Mouse (Mus musculus) forebrain, embryonic 13.5 days (tissue): Measurements from ENCODE around the gene Cd207. TPM values are rescaled to one million over a fixed set of nuclear protein-coding genes. Genes with fewer than 3 reads are reported as not detected.

Experiments used
- ATAC-seq: fragments of 200-750 bp; cut with Nextera tagmentation; 2 replicates; pipeline ENCODE4 v1.8.0; 2017
- H3K27ac ChIP-seq: fragments of 300-500 bp; sonication (generic); 2 replicates; pipeline ENCODE4 v1.5.1; 2015; ENCODE audit warnings: inconsistent platforms, mild to moderate bottlenecking, moderate library complexity
- H3K27me3 ChIP-seq: fragments of 300-500 bp; sonication (generic); 2 replicates; pipeline ENCODE4 v1.6.1; 2015; ENCODE audit warnings: mild to moderate bottlenecking, inconsistent platforms
- H3K36me3 ChIP-seq: fragments of 300-500 bp; sonication (generic); 2 replicates; pipeline ENCODE4 v1.6.1; 2015; ENCODE audit warnings: mild to moderate bottlenecking, inconsistent platforms; ENCODE audit not compliant: poor library complexity, severe bottlenecking
- H3K4me1 ChIP-seq: fragments of 300-500 bp; sonication (generic); 2 replicates; pipeline ENCODE4 v1.6.1; 2015; ENCODE audit warnings: inconsistent platforms
- H3K4me2 ChIP-seq: fragments of 300-500 bp; sonication (generic); 2 replicates; pipeline ENCODE4 v1.6.1; 2015; ENCODE audit warnings: inconsistent platforms, mild to moderate bottlenecking, moderate library complexity
- H3K4me3 ChIP-seq: fragments of 300-500 bp; sonication (generic); 2 replicates; pipeline ENCODE4 v1.5.1; 2015; ENCODE audit warnings: mild to moderate bottlenecking, inconsistent platforms
- H3K9ac ChIP-seq: fragments of 300-500 bp; sonication (generic); 2 replicates; pipeline ENCODE4 v1.6.1; 2015; ENCODE audit warnings: mild to moderate bottlenecking, inconsistent platforms
- H3K9me3 ChIP-seq: fragments of 300-500 bp; sonication (generic); replicated peaks from 2 replicates; pipeline ENCODE4 v1.6.1; 2016; ENCODE audit warnings: inconsistent platforms
- WGBS: fragments of 180-500 bp; shearing (Covaris S2); methylation state at CpG from one replicate; pipeline ENCODE4 v1.1.7; 2015; 5-methylcytosine and 5-hydroxymethylcytosine counted together
- polyA plus RNA-seq: library from polyadenylated mRNA; unstranded; fragments of >200 nt; fragmentation: Nextera tagmentation; extraction: Ambion mirVana; gene quantifications from 2 replicates; pipeline ENCODE4 v1.2.1, GENCODE M21; 2015

Gene Cd207
- polyA plus RNA-seq: not detected in 2 replicates

GRCm38 (mm10) chr6:83677757-83678156 lies at the start of gene Cd207:
Gene Cd207 (minus strand): TSS chr6:83677857.
- H3K9me3 ChIP-seq: no peaks in the 10 kb centered on the region
- peaks cover 10% of the 10 kb centered on the region for H3K27me3 ChIP-seq
- WGBS: 75% methylated on average over 4 of the region's 4 CpGs
- H3K4me2 ChIP-seq: no peak within 1 kb of the TSS
- no peaks in the 10 kb centered on the region for H3K36me3 ChIP-seq
- no peak within 1 kb of the TSS for H3K9ac ChIP-seq
- no peak for ATAC-seq
- H3K4me1 ChIP-seq: no peaks in the 10 kb centered on the region
- H3K27ac ChIP-seq: no peak within 1 kb of the TSS
- no peak within 1 kb of the TSS for H3K4me3 ChIP-seq

GRCm38 (mm10) chr6:83727178-83727577 lies 49.5 kb upstream of the Cd207 start:
- H3K9ac ChIP-seq: no peak overlapping the region
- peaks cover 35% of the 10 kb centered on the region for H3K27me3 ChIP-seq
- no peak overlapping the region for H3K4me3 ChIP-seq
- 41% methylated on average over 4 of the region's 4 CpGs for WGBS
- H3K9me3 ChIP-seq: no peaks in the 10 kb centered on the region
- no peak overlapping the region for H3K27ac ChIP-seq
- no peak overlapping the region for H3K4me2 ChIP-seq
- ATAC-seq: no peak
- no peaks in the 10 kb centered on the region for H3K4me1 ChIP-seq
- H3K36me3 ChIP-seq: no peaks in the 10 kb centered on the region

GRCm38 (mm10) chr6:83722526-83722925 lies 44.9 kb upstream of the Cd207 start:
- Histone ChIP-seq H3K4me3 (no peak overlapping the region), H3K4me1 (no peaks in the 10 kb centered on the region), H3K4me2 (no peak overlapping the region), H3K9me3 (no peaks in the 10 kb centered on the region), H3K36me3 (no peaks in the 10 kb centered on the region), H3K9ac (no peak overlapping the region), H3K27me3 (peaks cover 71% of the 10 kb centered on the region), H3K27ac (no peak overlapping the region)
- WGBS: 17% methylated on average over 6 of the region's 6 CpGs
- no peak for ATAC-seq

GRCm38 (mm10) chr6:83717026-83717425 lies 39.4 kb upstream of the Cd207 start:
- Histone ChIP-seq H3K4me2 (no peak overlapping the region), H3K27ac (no peak overlapping the region), H3K9ac (no peak overlapping the region), H3K4me3 (no peak overlapping the region), H3K9me3 (no peaks in the 10 kb centered on the region), H3K36me3 (no peaks in the 10 kb centered on the region), H3K4me1 (peaks cover 2% of the 10 kb centered on the region), H3K27me3 (peaks cover 99% of the 10 kb centered on the region)
- no peak for ATAC-seq
- 2% methylated on average over 8 of the region's 8 CpGs for WGBS

GRCm38 (mm10) chr6:83715461-83716196 lies 38.0 kb upstream of the Cd207 start:
- no peak for ATAC-seq
- Histone ChIP-seq H3K4me3 (no peak overlapping the region), H3K4me1 (peaks cover 16% of the 10 kb centered on the region), H3K27me3 (peaks cover 99% of the 10 kb centered on the region), H3K27ac (no peak overlapping the region), H3K36me3 (no peaks in the 10 kb centered on the region), H3K9ac (no peak overlapping the region), H3K4me2 (no peak overlapping the region), H3K9me3 (no peaks in the 10 kb centered on the region)
- WGBS: under 1% methylated on average over 30 of the region's 30 CpGs

GRCm38 (mm10) chr6:83714221-83715123 lies 36.8 kb upstream of the Cd207 start:
- Histone ChIP-seq H3K27me3 (peaks cover 99% of the 10 kb centered on the region), H3K4me1 (peaks cover 22% of the 10 kb centered on the region), H3K36me3 (no peaks in the 10 kb centered on the region), H3K27ac (no peak overlapping the region), H3K9me3 (no peaks in the 10 kb centered on the region), H3K9ac (no peak overlapping the region), H3K4me2 (no peak overlapping the region), H3K4me3 (0 out of 2 replicates have a peak overlapping the region, but pooled peaks have one; percentile 6)
- 1% methylated on average over 34 of the region's 34 CpGs for WGBS
- no peak for ATAC-seq

- no peak for ATAC-seq
- no peaks in the 10 kb centered on the region for H3K36me3 ChIP-seq
- H3K4me3 ChIP-seq: no peak overlapping the region
- H3K9me3 ChIP-seq: no peaks in the 10 kb centered on the region
- H3K27me3 ChIP-seq: peaks cover 99% of the 10 kb centered on the region
- no peak overlapping the region for H3K9ac ChIP-seq
- WGBS: 3% methylated on average over 12 of the region's 12 CpGs
- H3K27ac ChIP-seq: no peak overlapping the region
- no peak overlapping the region for H3K4me2 ChIP-seq
- H3K4me1 ChIP-seq: peaks cover 22% of the 10 kb centered on the region
Observed at GRCm38 (mm10) chr6:83713271-83714136, 35.8 kb upstream of the Cd207 start.

GRCm38 (mm10) chr6:83711725-83712475 lies 34.2 kb upstream of the Cd207 start:
- Histone ChIP-seq H3K27me3 (peaks cover 99% of the 10 kb centered on the region), H3K36me3 (no peaks in the 10 kb centered on the region), H3K27ac (no peak overlapping the region), H3K4me3 (peak overlapping the region; percentile 44), H3K9ac (peak overlapping the region; percentile 52; the same call in 1 of the 2 replicates), H3K9me3 (no peaks in the 10 kb centered on the region), H3K4me1 (peaks cover 22% of the 10 kb centered on the region), H3K4me2 (peak overlapping the region; percentile 80)
- 2% methylated on average over 45 of the region's 45 CpGs for WGBS
- ATAC-seq: no peak

GRCm38 (mm10) chr6:83711067-83711675 lies 33.5 kb upstream of the Cd207 start, which contains the start of gene Vax2:
Gene Vax2 (plus strand): TSS chr6:83711264.
- Histone ChIP-seq H3K4me3 (peak within 1 kb of the TSS; percentile 44), H3K27me3 (peaks cover 100% of the 10 kb centered on the region), H3K4me2 (peak within 1 kb of the TSS; percentile 80), H3K9me3 (no peaks in the 10 kb centered on the region), H3K9ac (peak within 1 kb of the TSS; percentile 52; the same call in 1 of the 2 replicates), H3K4me1 (peaks cover 22% of the 10 kb centered on the region), H3K36me3 (no peaks in the 10 kb centered on the region), H3K27ac (no peak within 1 kb of the TSS)
- under 1% methylated on average over 36 of the region's 46 CpGs for WGBS
- ATAC-seq: peak; percentile 86

- H3K27ac ChIP-seq: no peak overlapping the region
- peaks cover 22% of the 10 kb centered on the region for H3K4me1 ChIP-seq
- no peak overlapping the region for H3K9ac ChIP-seq
- peaks cover 100% of the 10 kb centered on the region for H3K27me3 ChIP-seq
- peak overlapping the region; percentile 44 for H3K4me3 ChIP-seq
- H3K9me3 ChIP-seq: no peaks in the 10 kb centered on the region
- WGBS: under 1% methylated on average over 32 of the region's 32 CpGs
- peak; percentile 65; the same call in 1 of the 2 replicates for ATAC-seq
- H3K4me2 ChIP-seq: peak overlapping the region; percentile 80
- no peaks in the 10 kb centered on the region for H3K36me3 ChIP-seq
Observed at GRCm38 (mm10) chr6:83710361-83711066, 32.9 kb upstream of the Cd207 start.
